Mouse (Mus musculus): Measurements from ENCODE around the gene Kl.

GRCm38 (mm10) chr5:150912156-150912555 lies 40.3 kb upstream of the Kl start:
- TF ChIP-seq POLR2A (IDR thresholded peaks at IDR 0.05; ENCODE audit: control insufficient read depth, extremely low read depth, insufficient read depth, low read length, poor library complexity) (no peak), CTCF (IDR thresholded peaks at IDR 0.05; ENCODE audit: borderline replicate concordance, control insufficient read depth, extremely low read depth, insufficient read depth, low read length, poor library complexity) (no peak)
